Mouse (Mus musculus) cortical plate, adult 2 months (tissue): ENCODE measurements around the gene Dnaic2. TPM values are rescaled to one million over a fixed set of nuclear protein-coding genes. Genes with fewer than 3 reads are reported as not detected.

ENCODE experiments used
- H3K27ac ChIP-seq: fragments of 200-500 bp; 2 replicates; pipeline ENCODE4 v1.5.1; 2012; ENCODE audit warnings: low read length, control low read depth, inconsistent platforms; ENCODE audit not compliant: insufficient read depth
- H3K4me1 ChIP-seq: fragments of 200-500 bp; 2 replicates; pipeline ENCODE4 v1.6.1; 2011; ENCODE audit warnings: low read length; ENCODE audit not compliant: control insufficient read depth, insufficient read depth
- H3K4me3 ChIP-seq: fragments of 200-500 bp; 2 replicates; pipeline ENCODE4 v1.5.1; 2011; ENCODE audit warnings: mild to moderate bottlenecking, low read length, control low read depth; ENCODE audit not compliant: insufficient read depth
- CTCF ChIP-seq: fragments of 200-500 bp; IDR thresholded peaks from 2 replicates; pipeline ENCODE4 v1.5.1; 2011; ENCODE audit warnings: mild to moderate bottlenecking, control low read depth, low read length; ENCODE audit not compliant: insufficient read depth; ENCODE audit errors: extremely low read depth
- POLR2A ChIP-seq: fragments of 200-500 bp; IDR thresholded peaks from 2 replicates; pipeline ENCODE4 v1.6.1; 2011; ENCODE audit warnings: mild to moderate bottlenecking, low read length, control low read depth; ENCODE audit not compliant: insufficient read depth; ENCODE audit errors: extremely low read depth
- polyA plus RNA-seq: library from polyadenylated mRNA; depleted of rRNA; stranded (reverse); fragments of >200 nt; gene quantifications from 2 replicates; pipeline ENCODE4 v1.2.3, GENCODE M21; 2012; rRNA removed

The Dnaic2 gene
- polyA plus RNA-seq, 1 experiment = 2.9 TPM

DNA sequence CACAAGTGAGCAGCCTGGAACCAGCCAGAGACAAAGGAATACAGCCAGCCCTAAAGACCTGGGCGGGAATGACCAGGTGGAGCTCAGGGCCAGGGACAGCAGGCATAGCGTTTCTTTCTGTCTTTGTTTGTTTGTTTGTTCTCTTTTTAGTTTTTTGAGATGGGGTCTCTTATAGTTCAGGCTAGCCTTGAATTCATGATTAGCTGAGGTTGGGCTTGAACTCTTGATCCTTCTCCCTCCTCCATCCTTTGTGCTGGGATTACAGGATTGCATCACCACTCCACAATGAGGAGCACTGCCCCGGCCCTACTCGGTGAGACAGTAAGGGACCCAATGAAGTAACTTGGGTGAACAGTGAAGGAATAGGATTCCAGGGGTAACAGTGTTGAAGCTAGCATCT is 67.5 kb downstream of the Dnaic2 start:
- no peak for TF ChIP-seq POLR2A
- no peak for TF ChIP-seq CTCF
- H3K27ac ChIP-seq = no peak overlapping the region
- H3K4me3 ChIP-seq = 0 out of 2 replicates have a peak overlapping the region, but pooled peaks have one; percentile 1
- peaks cover 2% of the 10 kb centered on the region for H3K4me1 ChIP-seq

DNA sequence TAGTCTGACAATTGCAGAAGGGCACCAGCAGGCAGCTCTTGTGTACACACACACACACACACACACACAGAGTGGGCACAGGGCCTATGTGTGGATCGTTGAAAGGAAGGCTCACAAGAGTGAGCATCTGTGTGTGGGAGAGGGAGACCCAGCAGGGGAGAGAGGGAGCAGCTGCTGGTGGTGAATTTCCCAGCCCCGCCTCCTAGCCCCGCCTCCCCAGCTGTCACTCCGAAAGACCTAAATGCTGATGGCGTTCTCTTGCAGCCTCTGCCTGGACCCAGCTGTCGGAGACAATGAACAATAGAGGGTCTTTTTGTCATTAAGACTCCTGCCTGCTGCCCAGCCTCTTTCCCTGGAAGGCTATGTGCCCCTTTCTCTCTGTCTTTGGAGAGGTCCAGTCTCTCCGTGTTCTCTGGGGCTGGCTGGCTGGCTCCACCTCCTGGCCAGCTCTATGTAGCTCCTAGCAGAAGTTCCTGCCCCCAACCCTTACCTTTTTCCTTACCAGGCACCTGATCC is 68.1 kb downstream of the Dnaic2 start:
- TF ChIP-seq CTCF (0 out of 2 replicates have a peak, but pooled peaks have one; percentile 3), POLR2A (peak; percentile 23; the same call in 1 of the 2 replicates)
- Histone ChIP-seq H3K27ac (peak overlapping the region; percentile 17; the same call in 1 of the 2 replicates), H3K4me1 (peaks cover 2% of the 10 kb centered on the region), H3K4me3 (peak overlapping the region; percentile 1)

DNA sequence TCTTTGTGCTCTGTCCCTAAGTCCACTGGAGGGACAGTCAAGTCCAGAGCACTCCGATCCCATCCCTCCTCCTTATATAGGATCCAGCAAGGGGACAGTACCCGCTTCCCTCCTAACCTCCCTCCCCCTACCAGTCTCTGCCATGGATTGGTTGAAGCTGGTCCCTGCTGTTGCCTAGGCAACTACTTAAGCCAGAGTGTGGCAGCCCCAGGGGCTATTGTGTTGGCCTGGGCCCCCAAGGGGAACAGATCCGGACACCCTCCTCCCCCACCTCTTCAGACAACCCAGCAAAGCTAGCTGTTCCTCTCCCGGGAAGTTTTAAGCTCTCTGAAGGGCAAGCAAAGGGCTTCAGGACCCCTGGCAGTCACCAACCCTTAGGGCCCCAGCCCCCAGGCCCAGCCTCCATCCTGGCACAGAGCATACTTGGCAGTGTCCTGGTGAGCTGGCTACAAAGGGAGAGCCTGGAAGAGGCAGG is 68.7 kb downstream of the Dnaic2 start, which contains the start of gene Btbd17:
Gene Btbd17, minus strand, starts transcription at position 98 of the 475 bp plus-strand sequence.
- no peak for TF ChIP-seq CTCF
- peak; percentile 73 for TF ChIP-seq POLR2A

DNA sequence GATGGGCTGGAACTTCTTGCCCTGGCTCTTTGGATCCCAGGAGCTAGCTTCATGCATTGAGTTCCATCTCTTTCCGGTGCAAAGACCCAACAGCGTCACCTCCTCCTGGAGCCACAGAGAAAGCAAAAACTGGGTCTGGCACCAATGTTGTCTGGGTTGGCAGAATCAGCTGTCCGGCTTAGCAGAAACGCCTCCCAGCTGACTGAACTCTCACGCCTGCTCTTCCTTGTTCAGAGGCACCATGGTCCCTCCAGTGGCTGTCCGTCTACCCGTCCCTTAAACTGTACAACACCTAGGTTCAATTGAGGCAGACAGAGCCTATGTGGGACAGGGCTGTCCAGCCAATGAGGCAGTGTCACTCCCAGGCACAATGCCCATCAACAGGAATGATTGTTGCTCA is 70.0 kb downstream of the Dnaic2 start:
- H3K4me1 ChIP-seq = no peaks in the 10 kb centered on the region; the same call in none of the 2 replicates
- no peak overlapping the region for H3K4me3 ChIP-seq
- no peak for TF ChIP-seq POLR2A
- TF ChIP-seq CTCF = no peak
- H3K27ac ChIP-seq = no peak overlapping the region

More for the DNA sequence above, 68.7 kb downstream of the Dnaic2 start, which contains the start of gene Btbd17:
- H3K4me3 ChIP-seq = peak within 1 kb of the TSS; percentile 1
- H3K27ac ChIP-seq = peak within 1 kb of the TSS; percentile 17; the same call in 1 of the 2 replicates
- peaks cover 2% of the 10 kb centered on the region for H3K4me1 ChIP-seq

DNA sequence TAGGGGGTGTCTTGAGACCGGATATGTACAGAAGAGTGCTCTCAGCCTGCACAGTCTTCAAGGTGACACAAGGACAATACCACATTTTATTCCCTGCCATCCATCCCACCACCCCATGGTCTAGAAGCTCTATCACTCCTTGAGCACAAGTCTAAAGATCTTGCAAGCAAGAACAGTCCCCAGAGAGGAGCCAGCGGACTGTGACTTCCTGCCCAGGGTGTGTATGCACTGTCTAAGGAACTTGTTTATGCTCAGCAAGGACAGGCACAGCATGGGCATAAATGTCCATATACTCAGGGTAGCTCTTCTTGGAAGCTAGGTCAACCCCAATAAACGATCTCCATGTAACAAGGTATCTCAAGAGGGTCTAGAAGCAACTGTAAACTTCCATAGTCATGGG is 70.8 kb downstream of the Dnaic2 start:
- TF ChIP-seq POLR2A (no peak), CTCF (no peak)
- H3K27ac ChIP-seq = no peak overlapping the region
- H3K4me1 ChIP-seq = no peaks in the 10 kb centered on the region; the same call in none of the 2 replicates
- no peak overlapping the region for H3K4me3 ChIP-seq

DNA sequence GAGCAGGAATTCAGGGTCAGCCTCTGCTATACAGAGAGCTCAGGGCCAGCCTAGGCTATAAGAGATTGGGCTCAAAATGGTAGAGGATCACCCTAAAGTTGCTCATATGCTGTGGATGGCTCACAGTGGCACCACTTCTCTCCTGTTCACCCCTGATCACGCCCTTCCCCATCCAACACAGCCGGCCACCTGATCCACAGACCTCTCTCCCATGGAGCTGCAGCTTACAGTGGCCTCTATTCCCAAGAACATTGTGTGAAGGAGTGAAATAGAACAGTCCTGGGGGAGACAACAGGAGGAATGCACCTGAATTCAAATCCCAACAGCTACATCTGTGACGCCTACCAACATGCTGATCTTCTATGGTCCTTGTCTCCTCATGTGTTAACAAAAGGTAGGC is 71.4 kb downstream of the Dnaic2 start, which contains the start of gene Gpr142:
Gene Gpr142, plus strand, starts transcription at position 301 of the 400 bp plus-strand sequence.
- no peak for TF ChIP-seq CTCF
- TF ChIP-seq POLR2A = no peak
- H3K27ac ChIP-seq = no peak within 1 kb of the TSS
- H3K4me1 ChIP-seq = no peaks in the 10 kb centered on the region; the same call in none of the 2 replicates
- no peak within 1 kb of the TSS for H3K4me3 ChIP-seq

DNA sequence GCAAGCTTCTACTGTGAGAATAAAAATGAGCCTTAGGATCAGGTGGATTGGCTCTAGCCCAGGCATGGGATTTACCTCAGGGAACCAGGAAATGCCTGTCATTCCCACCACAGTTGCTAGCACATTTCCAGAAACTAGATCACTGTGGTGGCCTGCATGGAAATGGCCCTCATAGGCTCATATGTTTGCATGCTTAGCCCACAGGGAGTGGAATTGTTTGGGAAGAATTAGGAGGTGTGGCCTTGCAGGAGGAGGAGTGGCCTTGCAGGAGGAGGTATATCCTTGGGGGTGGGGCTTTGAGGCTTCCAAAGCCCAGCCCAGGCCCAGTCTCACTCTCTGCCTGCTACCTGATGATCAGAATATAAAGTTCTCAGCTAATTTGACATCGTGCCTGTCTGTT is 74.7 kb downstream of the Dnaic2 start:
- Histone ChIP-seq H3K27ac (no peak overlapping the region), H3K4me3 (no peak overlapping the region), H3K4me1 (no peaks in the 10 kb centered on the region)
- no peak for TF ChIP-seq CTCF
- TF ChIP-seq POLR2A = no peak

DNA sequence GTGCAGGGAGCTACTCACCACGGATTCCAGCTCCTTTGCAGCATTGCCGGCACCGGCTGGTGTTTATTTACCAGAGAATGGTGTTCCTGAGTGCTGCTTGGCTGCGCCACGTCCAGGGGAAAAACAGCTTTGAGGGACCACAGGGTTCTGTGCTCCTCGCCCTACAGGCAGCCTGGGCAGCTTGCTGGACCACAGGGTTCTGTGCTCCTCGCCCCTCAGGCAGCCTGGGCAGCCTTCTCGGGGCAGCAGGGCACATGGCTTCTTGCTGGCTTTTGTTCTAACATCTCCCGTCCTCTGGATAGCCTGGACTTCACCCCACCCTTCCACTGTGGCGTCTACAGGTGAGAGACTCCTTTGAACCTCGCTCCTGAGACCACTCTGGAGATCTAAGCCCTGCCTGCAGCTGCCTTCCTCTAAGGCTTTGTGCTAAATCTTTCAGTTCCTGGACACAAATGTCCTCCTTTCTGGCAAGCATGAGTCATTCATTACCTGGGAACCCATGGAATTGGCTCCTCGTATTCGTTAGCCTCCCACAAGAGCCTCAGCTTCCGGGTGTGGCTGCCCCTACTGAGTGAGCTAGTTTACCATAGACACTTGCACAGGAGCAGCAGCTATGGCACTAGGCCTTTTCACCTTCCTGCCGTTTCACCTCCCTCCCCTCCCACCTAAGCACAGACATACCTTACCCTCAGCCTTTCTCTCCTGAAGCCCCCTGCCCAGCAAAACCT is 75.5 kb downstream of the Dnaic2 start:
- TF ChIP-seq POLR2A = no peak
- no peak for TF ChIP-seq CTCF
- no peak overlapping the region for H3K4me3 ChIP-seq
- H3K27ac ChIP-seq = no peak overlapping the region
- H3K4me1 ChIP-seq = no peaks in the 10 kb centered on the region

DNA sequence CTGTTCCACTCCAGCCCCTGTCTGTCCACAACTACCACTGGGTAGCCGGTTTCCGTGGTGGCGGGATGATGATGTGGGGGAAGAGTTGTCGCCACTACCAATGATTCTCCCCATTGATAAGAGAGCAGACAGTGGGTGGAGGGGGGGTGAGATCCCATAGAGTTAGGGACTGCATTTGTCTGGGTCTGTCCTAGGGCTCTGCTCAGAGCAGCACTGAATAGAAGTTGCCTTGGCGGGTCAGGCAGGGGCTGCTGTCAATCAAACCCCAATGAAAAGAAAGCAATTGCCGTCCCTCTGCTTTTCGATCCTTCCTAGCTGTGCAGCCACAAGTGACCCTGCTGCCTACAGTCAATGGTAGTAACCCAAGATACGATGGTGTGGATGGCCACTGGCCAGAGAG is 76.8 kb downstream of the Dnaic2 start:
- Histone ChIP-seq H3K27ac (no peak overlapping the region), H3K4me1 (no peaks in the 10 kb centered on the region), H3K4me3 (no peak overlapping the region)
- TF ChIP-seq CTCF (no peak), POLR2A (no peak)

DNA sequence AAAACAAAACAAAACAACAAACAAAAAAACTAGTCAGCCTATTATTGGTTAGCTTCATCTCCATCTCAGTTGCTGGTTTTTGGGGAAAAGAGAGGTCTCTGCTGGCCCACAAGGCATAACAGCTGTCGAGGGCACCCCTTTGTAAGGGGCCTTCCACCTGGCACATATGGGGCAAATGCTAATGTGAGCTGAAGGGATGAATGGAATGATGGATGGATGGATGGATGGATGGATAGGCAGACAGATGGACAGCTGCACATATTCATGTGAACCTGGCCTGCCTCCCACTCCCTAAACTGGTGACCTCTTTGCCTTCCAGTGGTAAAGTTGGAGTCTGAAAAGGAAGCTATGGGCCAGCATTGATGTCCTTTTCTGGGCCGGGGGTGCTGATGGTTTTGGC is 79.8 kb downstream of the Dnaic2 start:
- Histone ChIP-seq H3K27ac (no peak overlapping the region), H3K4me3 (no peak overlapping the region), H3K4me1 (no peaks in the 10 kb centered on the region)
- TF ChIP-seq CTCF (no peak), POLR2A (no peak)

Other genes with a start within 250 kb of the Dnaic2 start
- 1,795 and 1,828 TPM in 2 replicates for gene Rpl38, start 58.9 kb upstream of the Dnaic2 start, polyA plus RNA-seq
- 29.1 and 33.1 TPM in 2 replicates for gene Ttyh2, start 52.0 kb upstream of the Dnaic2 start, polyA plus RNA-seq
- 4.8 and 5.5 TPM in 2 replicates for gene Kif19a, start 38.0 kb downstream of the Dnaic2 start, polyA plus RNA-seq
- gene Btbd17, start 68.5 kb downstream of the Dnaic2 start, polyA plus RNA-seq = 50.7 and 56.1 TPM in 2 replicates
- gene Gpr142, start 71.5 kb downstream of the Dnaic2 start, polyA plus RNA-seq = not detected in 2 replicates
- 4.2 and 4.3 TPM in 2 replicates for gene Gprc5c, start 123.7 kb downstream of the Dnaic2 start, polyA plus RNA-seq
- gene Cd300a, start 162.6 kb downstream of the Dnaic2 start, polyA plus RNA-seq = 0.81 and 0.88 TPM in 2 replicates
- 0.08 and 0.13 TPM in 2 replicates for gene Cd300lb, start 207.0 kb downstream of the Dnaic2 start, polyA plus RNA-seq
- not detected in 2 replicates for gene Cd300c, start 241.7 kb downstream of the Dnaic2 start, polyA plus RNA-seq